Mouse (Mus musculus) forebrain, embryonic 16.5 days (tissue): ENCODE data around the gene Gbx2. TPM values are rescaled to one million over a fixed set of nuclear protein-coding genes. Genes with fewer than 3 reads are reported as not detected.

Experiments used
- ATAC-seq: fragments of 200-750 bp; cut with Nextera tagmentation; 2 replicates; pipeline ENCODE4 v1.8.0; 2017; ENCODE audit warnings: mild to moderate bottlenecking, moderate library complexity
- H3K27ac ChIP-seq: fragments of 300-500 bp; sonication (generic); 2 replicates; pipeline ENCODE4 v1.5.1; 2014; ENCODE audit warnings: low read length, control low read depth
- H3K27me3 ChIP-seq: fragments of 300-500 bp; sonication (generic); replicated peaks from 2 replicates; pipeline ENCODE4 v1.6.1; 2014; ENCODE audit warnings: low read length; ENCODE audit not compliant: control insufficient read depth, insufficient read depth
- H3K36me3 ChIP-seq: fragments of 300-500 bp; sonication (generic); 2 replicates; pipeline ENCODE4 v1.6.1; 2014; ENCODE audit not compliant: control insufficient read depth, insufficient read depth
- H3K4me1 ChIP-seq: fragments of 300-500 bp; sonication (generic); replicated peaks from 2 replicates; pipeline ENCODE4 v1.6.1; 2014; ENCODE audit warnings: low read length; ENCODE audit not compliant: control insufficient read depth, insufficient read depth
- H3K4me2 ChIP-seq: fragments of 300-500 bp; sonication (generic); 2 replicates; pipeline ENCODE4 v1.6.1; 2014; ENCODE audit warnings: mild to moderate bottlenecking, low read length, control low read depth
- H3K4me3 ChIP-seq: fragments of 300-500 bp; sonication (generic); replicated peaks from 2 replicates; pipeline ENCODE4 v1.5.1; 2014; ENCODE audit warnings: mild to moderate bottlenecking, low read length, control low read depth
- H3K9ac ChIP-seq: fragments of 300-500 bp; sonication (generic); replicated peaks from 2 replicates; pipeline ENCODE4 v1.6.1; 2014; ENCODE audit warnings: low read depth, low read length, control low read depth
- H3K9me3 ChIP-seq: fragments of 300-500 bp; sonication (generic); 2 replicates; pipeline ENCODE4 v1.6.1; 2016; ENCODE audit warnings: low read length; ENCODE audit not compliant: control insufficient read depth
- WGBS: fragments of 180-500 bp; shearing (Covaris S2); extraction: QIAGEN DNeasy Blood & Tissue Kit; methylation state at CpG from one replicate; pipeline ENCODE4 v1.1.7; 2014; 5-methylcytosine and 5-hydroxymethylcytosine counted together
- polyA plus RNA-seq: library from polyadenylated mRNA; unstranded; fragments of >200 nt; fragmentation: Nextera tagmentation; extraction: Ambion mirVana; gene quantifications from 2 replicates; pipeline ENCODE4 v1.2.1, GENCODE M21; 2015

The Gbx2 gene
- polyA plus RNA-seq = 4.1 and 8.1 TPM in 2 replicates

DNA sequence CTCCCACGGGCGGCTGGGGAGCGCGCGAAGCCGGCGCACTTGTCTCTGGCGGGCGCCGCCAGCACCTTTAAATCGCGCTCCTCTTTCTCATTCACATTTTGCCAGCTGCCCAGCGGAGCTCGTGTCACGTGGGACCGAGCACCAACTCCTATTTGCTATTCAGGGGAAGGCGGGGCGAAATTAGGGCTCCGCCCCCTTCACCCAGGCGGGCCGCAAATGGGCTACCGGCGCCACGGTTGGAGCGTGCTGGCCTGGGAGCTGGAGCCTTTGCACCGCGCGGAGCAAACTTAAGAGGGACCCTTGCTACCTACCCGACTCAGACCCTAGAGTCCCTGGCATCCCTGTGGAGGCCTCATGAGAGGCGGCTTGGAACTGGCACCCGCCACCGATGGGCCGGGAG lies at the start of gene Gbx2:
Gene Gbx2 (minus strand): TSS at position 60 of the 400 bp plus-strand sequence.
- no peaks in the 10 kb centered on the region for H3K36me3 ChIP-seq
- H3K4me1 ChIP-seq = peaks cover 25% of the 10 kb centered on the region
- H3K9ac ChIP-seq = 0 out of 2 replicates have a peak within 1 kb of the TSS, but pooled peaks have one; percentile 16
- ATAC-seq = peak; percentile 48
- 1% methylated on average over 32 of the region's 33 CpGs for WGBS
- no peak within 1 kb of the TSS for H3K27ac ChIP-seq
- peak within 1 kb of the TSS; percentile 29 for H3K4me2 ChIP-seq
- H3K27me3 ChIP-seq = peaks cover 74% of the 10 kb centered on the region
- no peaks in the 10 kb centered on the region for H3K9me3 ChIP-seq
- H3K4me3 ChIP-seq = peak within 1 kb of the TSS; percentile 35

DNA sequence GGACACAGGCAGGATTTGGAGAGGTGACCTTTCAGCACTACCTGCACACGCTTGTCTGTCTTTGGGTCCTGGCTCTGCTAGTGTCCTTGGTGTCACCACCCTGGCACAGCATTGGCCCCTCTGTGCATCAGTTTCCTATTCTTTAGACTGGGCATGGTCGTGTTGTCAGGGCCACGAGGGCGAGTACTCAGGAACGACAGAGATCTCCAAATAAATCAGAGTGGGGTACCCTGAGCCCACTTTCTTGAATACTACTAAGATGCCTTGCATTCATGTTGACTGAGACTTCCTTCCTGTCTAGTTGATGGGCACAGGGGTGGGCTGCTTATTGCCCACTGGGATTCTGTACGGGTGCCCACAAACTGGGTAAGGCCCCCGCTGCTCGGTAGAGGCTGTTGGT lies 46.3 kb upstream of the Gbx2 start:
- Histone ChIP-seq H3K27me3 (peaks cover 5% of the 10 kb centered on the region), H3K4me3 (no peak overlapping the region), H3K9me3 (no peaks in the 10 kb centered on the region), H3K36me3 (no peaks in the 10 kb centered on the region), H3K9ac (no peak overlapping the region), H3K4me1 (no peaks in the 10 kb centered on the region), H3K27ac (no peak overlapping the region), H3K4me2 (no peak overlapping the region)
- 91% methylated on average over 8 of the region's 8 CpGs for WGBS
- no peak for ATAC-seq

DNA sequence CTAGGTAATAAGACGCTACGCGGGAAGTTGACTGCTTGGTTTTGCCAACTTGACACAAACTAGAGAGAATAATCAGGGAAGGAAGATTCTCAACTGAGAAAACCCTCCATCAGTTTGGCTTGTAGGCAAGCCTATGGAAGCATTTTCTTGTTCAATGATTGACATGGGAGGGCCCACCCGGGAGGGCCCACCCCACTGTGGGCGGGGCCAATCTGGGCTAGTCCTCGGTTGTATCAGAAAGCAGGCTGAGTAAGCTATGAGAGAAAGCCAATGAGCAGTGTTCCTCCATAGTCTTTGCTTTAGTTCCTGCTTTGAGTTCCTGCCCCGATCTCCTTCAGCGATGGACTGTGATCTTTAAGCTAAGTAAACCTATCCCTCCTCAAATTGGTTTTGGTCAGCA lies 45.4 kb upstream of the Gbx2 start:
- Histone ChIP-seq H3K9me3 (no peaks in the 10 kb centered on the region), H3K9ac (no peak overlapping the region), H3K4me2 (no peak overlapping the region), H3K4me3 (no peak overlapping the region), H3K4me1 (no peaks in the 10 kb centered on the region), H3K27ac (no peak overlapping the region), H3K36me3 (no peaks in the 10 kb centered on the region), H3K27me3 (peaks cover 13% of the 10 kb centered on the region)
- whole genome bisulfite sequencing = 88% methylated on average over 8 of the region's 8 CpGs
- no peak for ATAC-seq

DNA sequence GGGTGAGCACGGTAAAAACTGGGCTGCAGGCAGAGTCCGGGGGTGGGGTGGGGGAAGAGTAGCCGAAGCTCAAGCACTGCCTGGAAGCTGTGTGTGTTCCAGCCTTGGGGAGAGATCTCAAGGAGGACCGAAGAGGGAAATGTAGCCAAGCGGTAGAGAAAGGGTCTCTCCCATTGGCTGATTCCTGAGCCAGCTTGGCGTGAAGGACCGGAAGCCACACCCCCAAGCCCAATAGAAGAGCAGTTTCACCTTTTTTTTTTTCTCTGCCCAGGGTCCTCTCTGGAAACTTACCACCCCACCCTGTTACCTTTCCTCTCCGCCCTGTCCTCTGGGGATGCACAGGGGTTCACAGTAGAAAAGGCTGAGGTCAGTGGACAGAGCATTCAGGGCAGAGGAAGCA lies 43.6 kb upstream of the Gbx2 start:
- no peak overlapping the region for H3K4me3 ChIP-seq
- no peak for ATAC-seq
- 71% methylated on average over 8 of the region's 8 CpGs for WGBS
- H3K36me3 ChIP-seq = no peaks in the 10 kb centered on the region
- no peaks in the 10 kb centered on the region for H3K4me1 ChIP-seq
- H3K4me2 ChIP-seq = no peak overlapping the region
- no peak overlapping the region for H3K27ac ChIP-seq
- H3K27me3 ChIP-seq = peaks cover 25% of the 10 kb centered on the region
- no peak overlapping the region for H3K9ac ChIP-seq
- no peaks in the 10 kb centered on the region for H3K9me3 ChIP-seq

DNA sequence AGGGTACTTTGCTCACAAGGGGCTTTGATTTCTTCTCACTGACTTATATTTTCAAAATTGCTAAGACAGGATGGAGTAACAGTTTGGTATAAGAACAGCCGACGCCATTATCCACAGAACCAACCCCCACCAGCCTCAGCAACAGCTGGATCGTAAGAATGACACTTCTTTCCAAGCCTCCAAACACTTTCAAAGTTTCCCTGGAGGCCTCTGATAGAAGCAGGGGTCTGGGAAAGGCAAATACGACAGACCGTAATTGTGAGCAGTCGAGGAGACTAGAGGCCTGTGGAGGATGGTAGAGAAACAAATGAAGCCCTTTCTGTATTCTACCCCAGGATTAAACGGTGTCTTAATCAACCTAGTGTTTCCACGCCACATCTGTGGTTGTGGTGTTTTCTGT lies 40.9 kb upstream of the Gbx2 start:
- 68% methylated on average over 8 of the region's 8 CpGs for WGBS
- H3K4me1 ChIP-seq = peaks cover 4% of the 10 kb centered on the region
- H3K27me3 ChIP-seq = peaks cover 50% of the 10 kb centered on the region
- H3K9me3 ChIP-seq = no peaks in the 10 kb centered on the region
- ATAC-seq = no peak
- no peak overlapping the region for H3K9ac ChIP-seq
- H3K4me3 ChIP-seq = no peak overlapping the region
- H3K4me2 ChIP-seq = no peak overlapping the region
- no peaks in the 10 kb centered on the region for H3K36me3 ChIP-seq
- no peak overlapping the region for H3K27ac ChIP-seq

DNA sequence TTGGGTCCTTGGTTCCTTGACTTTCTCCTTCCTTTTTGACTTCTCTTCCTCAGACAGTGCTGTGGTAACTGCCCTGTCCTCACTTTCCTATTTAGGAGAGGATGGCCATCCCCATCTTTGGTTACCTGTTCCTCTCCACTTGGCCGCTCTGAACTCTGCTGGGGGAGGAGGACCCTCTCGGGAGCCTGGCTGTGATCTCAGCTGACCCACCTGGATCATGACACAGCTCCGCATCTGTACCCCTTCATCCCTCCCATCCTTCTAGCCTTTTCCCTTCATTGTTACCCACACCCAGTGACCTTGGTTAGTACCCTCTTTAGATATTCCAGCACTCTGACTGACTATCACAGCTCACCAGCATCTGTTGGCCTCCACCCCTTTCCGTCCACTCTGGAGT lies 38.7 kb upstream of the Gbx2 start:
- H3K36me3 ChIP-seq = no peaks in the 10 kb centered on the region
- 94% methylated on average over 4 of the region's 4 CpGs for WGBS
- ATAC-seq = no peak
- no peak overlapping the region for H3K9ac ChIP-seq
- peaks cover 4% of the 10 kb centered on the region for H3K4me1 ChIP-seq
- no peaks in the 10 kb centered on the region for H3K9me3 ChIP-seq
- no peak overlapping the region for H3K4me2 ChIP-seq
- no peak overlapping the region for H3K27ac ChIP-seq
- peaks cover 58% of the 10 kb centered on the region for H3K27me3 ChIP-seq
- H3K4me3 ChIP-seq = no peak overlapping the region

DNA sequence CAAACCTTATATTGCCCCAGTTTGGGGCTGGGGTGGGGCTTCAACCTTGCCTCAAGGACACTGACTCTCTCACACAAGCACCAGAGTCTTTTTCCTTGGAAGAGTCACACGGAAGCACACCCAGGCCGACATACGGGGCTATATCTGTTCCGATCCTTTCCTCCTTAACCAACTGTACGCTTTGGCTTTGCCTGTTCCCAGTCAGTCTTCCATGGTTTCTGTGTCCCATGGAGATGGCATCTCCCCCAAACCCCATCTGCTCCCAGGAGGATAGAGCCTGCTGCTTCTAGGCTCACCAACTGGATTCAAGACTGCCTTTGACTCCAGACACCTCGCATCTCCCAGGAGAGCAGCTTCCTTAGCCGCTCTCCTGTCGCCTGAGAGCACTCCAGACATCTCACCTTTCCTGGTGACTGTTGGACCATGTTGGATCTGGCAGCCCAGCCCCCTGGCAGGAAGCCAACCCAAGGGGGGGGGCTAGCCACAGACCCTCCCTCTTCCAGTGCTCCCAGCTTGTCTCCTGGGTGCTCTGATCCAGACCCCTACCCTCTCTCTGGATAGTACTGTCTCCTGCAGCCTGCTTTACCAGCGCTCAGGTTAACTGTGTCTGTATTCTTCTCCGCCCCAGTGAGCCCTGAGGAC lies 38.2 kb upstream of the Gbx2 start:
- H3K9ac ChIP-seq = no peak overlapping the region
- no peak overlapping the region for H3K27ac ChIP-seq
- peak overlapping the region; percentile 60 for H3K4me3 ChIP-seq
- H3K4me2 ChIP-seq = peak overlapping the region; percentile 87
- WGBS = 47% methylated on average over 10 of the region's 10 CpGs
- H3K9me3 ChIP-seq = no peaks in the 10 kb centered on the region
- no peaks in the 10 kb centered on the region for H3K36me3 ChIP-seq
- H3K4me1 ChIP-seq = peaks cover 4% of the 10 kb centered on the region
- H3K27me3 ChIP-seq = peaks cover 62% of the 10 kb centered on the region
- ATAC-seq = 0 out of 2 replicates have a peak, but pooled peaks have one; percentile 16

DNA sequence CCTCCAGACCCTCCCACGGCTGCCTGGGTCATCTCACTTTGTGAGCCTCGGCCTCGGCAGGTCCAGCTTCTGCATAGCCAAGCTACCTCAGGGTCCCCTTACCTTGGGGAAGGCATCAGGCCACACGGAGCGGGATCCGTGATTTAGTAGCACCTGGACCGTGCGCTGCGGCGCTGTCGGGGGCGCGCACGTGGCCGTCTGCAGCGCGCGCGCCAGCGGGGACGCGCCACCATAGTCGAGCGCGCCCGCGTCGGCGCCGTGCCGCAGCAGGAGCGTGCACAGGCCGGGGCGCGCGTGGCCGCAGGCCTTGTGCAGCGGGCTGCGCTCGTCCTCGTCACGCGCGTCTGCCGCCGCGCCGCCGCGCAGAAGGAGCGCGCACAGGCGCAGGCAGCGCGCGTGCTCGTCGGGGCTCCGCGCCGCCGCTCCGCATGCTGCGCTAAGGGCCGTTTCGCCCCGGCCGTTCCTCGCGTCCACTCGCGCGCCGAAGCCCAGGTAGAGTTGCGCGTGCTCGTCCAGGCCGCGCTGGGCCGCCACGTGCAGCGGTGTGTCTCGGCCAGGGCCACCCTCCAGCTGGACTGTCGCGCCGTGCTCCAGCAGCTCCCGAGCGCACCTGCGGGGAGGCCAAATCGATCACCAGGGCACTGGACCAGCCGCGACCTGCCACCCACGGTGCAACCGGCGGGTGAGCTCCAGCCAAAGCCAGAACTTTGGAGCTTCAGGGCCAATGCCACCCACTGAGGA lies 37.3 kb upstream of the Gbx2 start:
- WGBS = under 1% methylated on average over 95 of the region's 95 CpGs
- Histone ChIP-seq H3K27me3 (peaks cover 67% of the 10 kb centered on the region), H3K4me3 (peak overlapping the region; percentile 60), H3K36me3 (no peaks in the 10 kb centered on the region), H3K4me2 (peak overlapping the region; percentile 87), H3K27ac (no peak overlapping the region; the same call in 1 of the 2 replicates), H3K4me1 (peaks cover 4% of the 10 kb centered on the region), H3K9ac (peak overlapping the region; percentile 71), H3K9me3 (no peaks in the 10 kb centered on the region)
- peak; percentile 68 for ATAC-seq

DNA sequence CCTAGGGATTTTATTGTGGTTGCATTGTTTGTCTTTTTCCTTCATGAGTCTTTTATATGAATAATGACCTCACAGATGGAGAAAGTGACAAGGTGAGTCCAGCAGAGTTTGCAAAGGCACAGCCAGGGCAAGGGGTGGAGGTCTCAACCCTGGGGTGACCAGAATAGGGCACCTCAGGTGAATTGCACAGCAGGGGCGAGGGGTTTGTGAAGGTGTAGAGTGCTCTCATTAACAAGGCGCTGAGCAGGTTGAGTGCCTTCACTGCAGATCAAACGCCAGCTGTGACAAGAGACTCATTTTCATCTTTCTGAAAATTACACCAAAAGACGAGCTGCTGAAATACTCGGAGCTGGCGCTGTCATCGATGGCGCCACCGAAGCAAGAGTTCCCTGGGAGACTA lies 36.6 kb upstream of the Gbx2 start:
- WGBS = 12% methylated on average over 9 of the region's 9 CpGs
- peak; percentile 45 for ATAC-seq
- Histone ChIP-seq H3K4me3 (peak overlapping the region; percentile 60), H3K4me1 (peaks cover 7% of the 10 kb centered on the region), H3K27me3 (peaks cover 70% of the 10 kb centered on the region), H3K9ac (peak overlapping the region; percentile 71), H3K4me2 (peak overlapping the region; percentile 87), H3K36me3 (no peaks in the 10 kb centered on the region), H3K9me3 (no peaks in the 10 kb centered on the region), H3K27ac (no peak overlapping the region)
